Mouse (Mus musculus): Measurements from ENCODE around the gene Numb. TPM values are rescaled to one million over a fixed set of nuclear protein-coding genes. Genes with fewer than 3 reads are reported as not detected.

Gene Numb
- polyA plus RNA-seq, 1 experiment, result 11.2 TPM

- H3K4me3 ChIP-seq (ENCODE audit: insufficient read depth, poor library complexity, severe bottlenecking), result no peak overlapping the region
- no peak overlapping the region for H3ac ChIP-seq (ENCODE audit: control insufficient read depth, insufficient read length, low read depth)
- no peaks in the 10 kb centered on the region for H3K79me2 ChIP-seq (ENCODE audit: control insufficient read depth, insufficient read depth)
- H3K79me3 ChIP-seq (ENCODE audit: low read depth), result no peaks in the 10 kb centered on the region
- no peaks in the 10 kb centered on the region for H3K27me3 ChIP-seq (ENCODE audit: control insufficient read depth, insufficient read depth, insufficient read length)
- no peaks in the 10 kb centered on the region for H3K36me3 ChIP-seq (ENCODE audit: control insufficient read depth, insufficient read depth)
- TF ChIP-seq MYOD1 (IDR thresholded peaks at IDR 0.05; ENCODE audit: control insufficient read depth, insufficient read length, low read depth) (no peak), MAX (IDR thresholded peaks at IDR 0.05) (no peak), MYOG (IDR thresholded peaks at IDR 0.05; ENCODE audit: control insufficient read depth, extremely low read depth, insufficient read length) (no peak), FOSL1 (IDR thresholded peaks at IDR 0.05; ENCODE audit: insufficient read depth, low read length, poor library complexity, severe bottlenecking) (no peak), CEBPB (IDR thresholded peaks at IDR 0.05; ENCODE audit: low read depth) (no peak), USF1 (IDR thresholded peaks at IDR 0.05; ENCODE audit: low read depth) (no peak), CTCF (IDR thresholded peaks at IDR 0.05; ENCODE audit: control insufficient read depth, insufficient read depth, insufficient read length) (no peak)
Observed at GRCm38 (mm10) chr12:83789051-83789780, 132.5 kb downstream of the Numb start.

- no peak overlapping the region for H3ac ChIP-seq (ENCODE audit: control insufficient read depth, insufficient read length, low read depth)
- TF ChIP-seq USF1 (IDR thresholded peaks at IDR 0.05; ENCODE audit: low read depth), result no peak
- no peak for TF ChIP-seq MYOD1 (IDR thresholded peaks at IDR 0.05; ENCODE audit: control insufficient read depth, insufficient read length, low read depth)
- no peak for TF ChIP-seq CEBPB (IDR thresholded peaks at IDR 0.05; ENCODE audit: low read depth)
- no peak for TF ChIP-seq MYOG (IDR thresholded peaks at IDR 0.05; ENCODE audit: control insufficient read depth, extremely low read depth, insufficient read length)
- no peak for TF ChIP-seq FOSL1 (IDR thresholded peaks at IDR 0.05; ENCODE audit: insufficient read depth, low read length, poor library complexity, severe bottlenecking)
Observed at GRCm38 (mm10) chr12:83785305-83785704, 136.4 kb downstream of the Numb start.

DNA sequence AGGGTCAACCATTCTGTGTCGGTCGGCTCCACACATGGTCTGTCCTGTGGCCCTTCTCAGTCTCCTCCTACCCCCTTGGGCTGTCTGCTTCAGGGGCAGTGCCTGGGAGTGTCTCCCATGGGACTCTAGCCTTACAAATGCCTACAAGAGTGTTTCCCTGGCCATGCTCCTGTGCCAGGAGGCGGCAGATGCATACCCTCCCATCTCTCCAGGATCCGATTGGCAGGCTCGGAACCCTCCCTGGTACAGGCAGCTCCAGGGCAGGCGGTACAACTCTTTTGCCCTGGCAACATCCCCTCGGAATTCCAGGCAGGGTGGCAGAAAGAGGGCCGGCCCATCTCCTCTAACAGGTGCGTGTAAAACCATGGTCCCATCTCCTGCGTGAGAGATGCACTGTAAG is 139.1 kb downstream of the Numb start:
- H3K4me3 ChIP-seq (ENCODE audit: insufficient read depth, poor library complexity, severe bottlenecking), result no peak overlapping the region
- no peaks in the 10 kb centered on the region for H3K79me2 ChIP-seq (ENCODE audit: control insufficient read depth, insufficient read depth)
- no peaks in the 10 kb centered on the region for H3K79me3 ChIP-seq (ENCODE audit: low read depth)
- no peaks in the 10 kb centered on the region for H3K27me3 ChIP-seq (ENCODE audit: control insufficient read depth, insufficient read depth, insufficient read length)
- no peak overlapping the region for H3ac ChIP-seq (ENCODE audit: control insufficient read depth, insufficient read length, low read depth)
- H3K36me3 ChIP-seq (ENCODE audit: control insufficient read depth, insufficient read depth), result no peaks in the 10 kb centered on the region
- TF ChIP-seq MYOD1 (IDR thresholded peaks at IDR 0.05; ENCODE audit: control insufficient read depth, insufficient read length, low read depth) (no peak), FOSL1 (IDR thresholded peaks at IDR 0.05; ENCODE audit: insufficient read depth, low read length, poor library complexity, severe bottlenecking) (no peak), CEBPB (IDR thresholded peaks at IDR 0.05; ENCODE audit: low read depth) (no peak), CTCF (IDR thresholded peaks at IDR 0.05; ENCODE audit: control insufficient read depth, insufficient read depth, insufficient read length) (no peak), USF1 (IDR thresholded peaks at IDR 0.05; ENCODE audit: low read depth) (no peak), MYOG (IDR thresholded peaks at IDR 0.05; ENCODE audit: control insufficient read depth, extremely low read depth, insufficient read length) (no peak), MAX (IDR thresholded peaks at IDR 0.05) (no peak)

More at GRCm38 (mm10) chr12:83785305-83785704, 136.4 kb downstream of the Numb start:
- Histone ChIP-seq H3K79me2 (ENCODE audit: control insufficient read depth, insufficient read depth) (no peaks in the 10 kb centered on the region), H3K4me3 (ENCODE audit: insufficient read depth, poor library complexity, severe bottlenecking) (no peak overlapping the region), H3K27me3 (ENCODE audit: control insufficient read depth, insufficient read depth, insufficient read length) (no peaks in the 10 kb centered on the region), H3K79me3 (ENCODE audit: low read depth) (no peaks in the 10 kb centered on the region), H3K36me3 (ENCODE audit: control insufficient read depth, insufficient read depth) (no peaks in the 10 kb centered on the region)

DNA sequence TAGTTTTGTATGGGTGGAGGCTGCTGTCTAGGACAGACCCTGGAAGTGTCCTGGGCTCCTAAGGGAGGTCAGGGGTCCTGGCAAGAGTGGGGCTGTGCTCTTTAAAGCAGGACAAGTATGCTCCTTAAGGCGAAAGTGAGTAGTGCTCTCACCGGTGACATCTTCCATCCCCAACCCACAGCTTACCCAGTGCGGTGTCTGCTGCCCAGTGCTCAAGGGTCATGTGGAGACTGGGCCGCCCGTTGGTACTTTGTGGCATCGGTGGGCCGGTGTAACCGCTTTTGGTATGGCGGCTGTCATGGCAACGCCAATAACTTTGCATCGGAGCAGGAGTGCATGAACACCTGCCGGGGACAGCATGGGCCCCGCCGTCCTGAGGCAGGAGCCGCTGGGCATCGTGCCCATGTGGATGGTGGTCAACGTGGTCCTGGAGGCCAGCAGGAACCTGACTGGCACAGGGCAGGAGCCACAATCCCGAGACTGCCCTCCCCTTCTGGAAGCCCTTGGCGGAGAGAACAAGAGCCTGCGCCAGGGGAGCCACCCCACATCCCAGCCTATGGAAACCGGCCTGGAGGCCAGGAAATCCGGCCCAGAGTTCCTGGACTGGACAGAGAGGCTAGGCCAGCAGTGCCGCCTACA is 140.0 kb downstream of the Numb start:
- Histone ChIP-seq H3K36me3 (ENCODE audit: control insufficient read depth, insufficient read depth) (no peaks in the 10 kb centered on the region), H3K4me3 (ENCODE audit: insufficient read depth, poor library complexity, severe bottlenecking) (no peak overlapping the region), H3K79me2 (ENCODE audit: control insufficient read depth, insufficient read depth) (no peaks in the 10 kb centered on the region), H3K27me3 (ENCODE audit: control insufficient read depth, insufficient read depth, insufficient read length) (peaks cover 6% of the 10 kb centered on the region), H3ac (ENCODE audit: control insufficient read depth, insufficient read length, low read depth) (no peak overlapping the region), H3K79me3 (ENCODE audit: low read depth) (no peaks in the 10 kb centered on the region)
- no peak for TF ChIP-seq CTCF (IDR thresholded peaks at IDR 0.05; ENCODE audit: control insufficient read depth, insufficient read depth, insufficient read length)
- TF ChIP-seq MYOD1 (IDR thresholded peaks at IDR 0.05; ENCODE audit: control insufficient read depth, insufficient read length, low read depth), result no peak
- TF ChIP-seq MYOG (IDR thresholded peaks at IDR 0.05; ENCODE audit: control insufficient read depth, extremely low read depth, insufficient read length), result no peak
- TF ChIP-seq USF1 (IDR thresholded peaks at IDR 0.05; ENCODE audit: low read depth), result no peak
- TF ChIP-seq MAX (IDR thresholded peaks at IDR 0.05), result no peak
- TF ChIP-seq FOSL1 (IDR thresholded peaks at IDR 0.05; ENCODE audit: insufficient read depth, low read length, poor library complexity, severe bottlenecking), result no peak
- no peak for TF ChIP-seq CEBPB (IDR thresholded peaks at IDR 0.05; ENCODE audit: low read depth)

GRCm38 (mm10) chr12:83781204-83781603 is 140.5 kb downstream of the Numb start:
- no peak for TF ChIP-seq MYOD1 (IDR thresholded peaks at IDR 0.05; ENCODE audit: control insufficient read depth, insufficient read length, low read depth)
- TF ChIP-seq MYOG (IDR thresholded peaks at IDR 0.05; ENCODE audit: control insufficient read depth, extremely low read depth, insufficient read length), result no peak
- TF ChIP-seq MAX (IDR thresholded peaks at IDR 0.05), result no peak
- TF ChIP-seq USF1 (IDR thresholded peaks at IDR 0.05; ENCODE audit: low read depth), result no peak
- no peak for TF ChIP-seq CEBPB (IDR thresholded peaks at IDR 0.05; ENCODE audit: low read depth)
- no peak for TF ChIP-seq CTCF (IDR thresholded peaks at IDR 0.05; ENCODE audit: control insufficient read depth, insufficient read depth, insufficient read length)
- no peak for TF ChIP-seq FOSL1 (IDR thresholded peaks at IDR 0.05; ENCODE audit: insufficient read depth, low read length, poor library complexity, severe bottlenecking)
- Histone ChIP-seq H3ac (ENCODE audit: control insufficient read depth, insufficient read length, low read depth) (no peak overlapping the region), H3K79me3 (ENCODE audit: low read depth) (no peaks in the 10 kb centered on the region), H3K27me3 (ENCODE audit: control insufficient read depth, insufficient read depth, insufficient read length) (peaks cover 7% of the 10 kb centered on the region), H3K4me3 (ENCODE audit: insufficient read depth, poor library complexity, severe bottlenecking) (no peak overlapping the region), H3K79me2 (ENCODE audit: control insufficient read depth, insufficient read depth) (no peaks in the 10 kb centered on the region), H3K36me3 (ENCODE audit: control insufficient read depth, insufficient read depth) (no peaks in the 10 kb centered on the region)
